Mouse (Mus musculus): ENCODE data around the gene Hus1b. TPM values are rescaled to one million over a fixed set of nuclear protein-coding genes. Genes with fewer than 3 reads are reported as not detected.

The Hus1b gene
- polyA plus RNA-seq, 1 experiment from 2014 or later = 0.42 TPM

Other genes with a start within 250 kb of the Hus1b start
- 0.19 and 0.27 TPM in 2 replicates for gene Irf4, start 198.5 kb downstream of the Hus1b start, polyA plus RNA-seq (2014; fragmentation: Nextera tagmentation; extraction: Ambion mirVana)
- gene Exoc2, start 26.3 kb upstream of the Hus1b start, polyA plus RNA-seq (2014; fragmentation: Nextera tagmentation; extraction: Ambion mirVana) = 18.6 and 33.2 TPM in 2 replicates
- 0.15 TPM in 1 of 2 replicates, not detected in the other for gene Gm5447, start 26.4 kb upstream of the Hus1b start, polyA plus RNA-seq (2014; fragmentation: Nextera tagmentation; extraction: Ambion mirVana)

All from kidney, embryonic 14.5 days (tissue).